Mouse (Mus musculus) cerebellum, postnatal 36 days (tissue): ENCODE results near the gene Prkci.

Source experiments
- DNase-seq, 2 experiments: peaks; one replicate each; pipeline ENCODE4 v3.0.0; 2021 to 2022; ENCODE audit warnings: mixed read lengths in 2 of 2

The Prkci gene

GRCm38 (mm10) chr3:31088789-31089775 lies 93.5 kb downstream of the Prkci start:
- no peak for DNase-seq

DNA sequence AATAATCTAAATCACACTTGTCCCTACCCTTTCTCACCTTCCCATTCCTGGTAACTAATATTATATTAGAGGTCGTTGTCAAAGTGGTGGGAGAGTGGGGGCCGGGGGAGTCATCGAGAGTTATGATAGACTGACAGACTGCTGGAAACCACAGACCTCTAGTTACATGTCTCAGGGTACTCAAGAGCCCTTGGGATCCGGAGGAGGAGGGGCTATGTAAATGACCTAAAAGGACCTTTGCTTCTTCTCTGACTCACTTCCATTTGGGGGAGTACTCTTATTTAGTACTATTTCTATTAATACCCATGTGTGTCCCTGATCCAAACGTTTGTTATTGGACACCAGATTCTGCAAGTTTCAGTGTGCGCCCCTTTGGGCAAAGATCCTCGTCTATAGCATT lies 94.4 kb downstream of the Prkci start:
- no peak for DNase-seq

GRCm38 (mm10) chr3:31093196-31093595 lies 97.6 kb downstream of the Prkci start:
- peak; percentile 16 to 21 for DNase-seq

GRCm38 (mm10) chr3:31093627-31094351 lies 98.2 kb downstream of the Prkci start:
- peak; percentile 38 to 39 for DNase-seq

- DNase-seq = peak; percentile 89 to 93
These were observed 99.1 kb downstream of the Prkci start, which contains the start of gene Skil for GRCm38 (mm10) chr3:31094531-31095178. Gene Skil, plus strand, starts transcription at chr3:31095058.

DNA sequence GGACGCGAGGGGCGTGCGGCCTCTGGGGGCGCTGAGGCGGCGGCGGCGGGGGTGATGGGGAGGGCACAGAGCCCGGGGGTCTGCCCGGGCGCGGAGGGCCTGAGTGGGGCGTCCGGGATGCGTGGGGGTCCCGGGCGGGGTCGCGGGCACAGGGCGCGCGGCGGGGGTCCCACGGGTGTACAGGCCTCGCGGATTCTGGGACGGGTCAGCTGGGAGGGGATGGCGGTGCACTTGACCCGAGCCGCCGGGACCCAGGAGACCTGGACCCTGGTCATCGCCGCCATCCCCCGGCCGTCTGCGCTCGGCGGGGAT lies 99.6 kb downstream of the Prkci start:
- DNase-seq = no peak

GRCm38 (mm10) chr3:31095491-31096154 lies 100.1 kb downstream of the Prkci start:
- DNase-seq = peak; percentile 45 to 50

DNA sequence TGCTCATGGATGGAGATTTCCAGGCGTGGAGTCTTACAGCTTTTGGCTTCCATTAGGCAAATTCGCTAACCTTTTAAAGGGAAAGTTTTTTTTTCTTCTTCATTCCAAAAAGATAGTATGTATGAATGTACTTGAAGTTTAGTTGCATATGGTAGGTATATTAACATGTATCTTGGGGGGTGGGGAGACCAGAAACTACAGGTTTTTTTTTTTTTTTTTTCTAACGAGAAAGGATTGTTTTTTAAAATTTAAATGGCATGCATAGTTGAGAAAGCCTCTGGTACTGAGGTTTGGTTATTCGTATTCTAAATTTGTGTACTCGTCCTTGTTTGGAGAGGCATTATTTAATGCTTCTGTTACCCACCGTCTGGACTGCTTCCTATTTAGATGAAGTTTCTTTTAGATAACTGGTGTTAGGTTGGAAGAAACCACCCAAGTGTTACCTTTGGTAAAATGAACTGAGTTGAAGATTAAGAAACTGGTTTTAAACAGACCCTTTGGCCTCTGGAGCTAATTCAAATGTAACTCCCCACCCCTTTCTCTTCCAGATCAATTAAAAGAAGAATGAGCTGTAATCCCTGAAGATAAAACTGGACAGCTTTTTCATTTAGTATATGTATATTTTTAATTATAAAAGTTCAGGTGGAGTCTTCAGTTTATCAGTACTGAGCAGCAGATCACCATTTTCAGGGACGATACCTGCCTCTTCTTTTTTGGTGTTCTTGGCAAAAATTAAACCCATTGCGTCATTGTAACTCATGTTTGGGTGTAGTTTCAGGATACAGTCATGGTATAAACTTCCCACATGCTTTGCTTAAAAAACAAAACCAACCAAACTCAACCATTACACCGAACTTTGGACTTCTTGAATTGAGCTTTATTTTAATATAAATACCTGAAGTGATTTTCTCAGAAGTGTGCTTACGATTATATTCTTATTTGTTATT lies 100.9 kb downstream of the Prkci start:
- no peak for DNase-seq

DNA sequence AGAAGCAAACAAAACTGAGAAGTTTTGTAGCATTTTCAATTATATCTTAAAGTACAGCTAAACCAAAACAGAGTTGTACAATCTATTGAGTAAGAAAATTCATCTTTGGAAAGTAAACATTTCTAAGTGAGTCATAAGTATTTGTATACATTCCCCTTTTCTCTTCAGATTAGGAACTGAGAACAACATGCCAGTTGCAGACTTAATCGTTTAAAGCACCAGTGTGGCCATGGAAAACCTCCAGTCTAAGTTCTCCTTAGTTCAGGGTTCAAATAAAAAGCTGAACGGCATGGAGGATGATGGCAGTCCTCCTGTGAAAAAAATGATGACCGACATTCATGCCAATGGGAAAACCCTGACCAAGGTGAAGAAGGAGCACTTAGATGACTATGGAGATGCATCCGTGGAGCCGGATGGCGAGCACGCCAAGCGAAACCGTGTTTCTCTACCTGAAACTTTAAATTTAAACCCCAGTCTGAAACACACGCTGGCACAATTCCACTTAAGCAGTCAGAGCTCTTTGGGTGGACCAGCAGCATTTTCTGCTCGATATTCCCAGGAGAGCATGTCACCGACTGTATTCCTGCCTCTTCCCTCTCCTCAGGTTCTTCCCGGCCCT lies 101.7 kb downstream of the Prkci start:
- peak in 1 of 2 experiments; percentile 11 for DNase-seq

DNA sequence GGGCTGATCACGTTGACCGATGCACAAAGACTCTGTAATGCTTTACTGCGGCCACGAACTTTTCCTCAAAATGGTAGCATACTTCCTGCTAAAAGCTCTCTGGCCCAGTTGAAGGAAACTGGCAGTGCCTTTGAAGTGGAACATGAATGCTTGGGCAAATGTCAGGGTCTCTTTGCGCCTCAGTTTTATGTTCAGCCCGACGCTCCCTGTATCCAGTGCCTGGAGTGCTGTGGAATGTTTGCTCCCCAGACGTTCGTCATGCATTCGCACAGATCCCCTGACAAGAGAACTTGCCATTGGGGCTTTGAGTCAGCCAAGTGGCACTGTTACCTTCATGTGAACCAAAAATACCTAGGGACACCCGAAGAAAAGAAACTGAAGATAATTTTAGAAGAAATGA lies 102.4 kb downstream of the Prkci start:
- DNase-seq = no peak

- DNase-seq = no peak
These were observed 103.0 kb downstream of the Prkci start for GRCm38 (mm10) chr3:31098556-31098955.

DNA sequence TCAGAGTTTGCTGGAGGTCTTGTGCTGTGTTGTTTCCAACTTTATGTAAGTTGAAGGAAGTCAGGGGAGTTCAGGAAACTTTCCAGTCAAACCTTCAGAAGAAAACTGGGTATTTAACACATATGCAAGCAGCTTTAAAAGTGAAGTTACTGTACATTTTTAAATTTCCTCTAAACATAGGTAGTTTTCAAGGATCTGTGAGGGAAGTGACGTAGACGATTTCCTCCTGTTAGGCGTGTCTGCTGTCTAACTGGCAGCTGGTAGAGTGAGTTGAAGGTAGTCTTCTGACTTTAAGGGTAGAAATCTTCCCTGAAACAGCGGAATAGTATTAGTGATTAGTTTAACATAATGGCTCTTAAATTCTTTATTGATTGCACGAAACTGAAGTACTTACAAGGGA lies 104.5 kb downstream of the Prkci start:
- no peak for DNase-seq

DNA sequence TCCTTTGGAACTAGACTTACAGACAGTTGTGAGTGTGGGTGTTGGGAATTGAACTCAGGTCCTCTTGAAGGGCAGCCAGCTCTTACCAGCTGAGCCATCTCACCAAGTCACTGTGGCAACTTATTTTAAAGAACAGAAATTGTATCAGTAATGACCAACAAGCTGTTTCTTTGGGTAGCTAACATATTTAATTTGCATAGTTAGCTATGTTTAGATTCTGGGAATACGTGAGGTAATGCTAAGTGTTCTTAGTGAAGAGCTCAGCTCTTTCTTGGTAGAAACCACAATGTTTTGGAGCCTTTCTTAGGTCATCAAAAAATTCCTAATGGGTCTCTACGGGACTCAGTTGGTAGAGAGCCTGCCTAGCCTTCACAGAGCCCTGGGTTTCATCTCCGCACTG lies 105.3 kb downstream of the Prkci start:
- no peak for DNase-seq
